Mouse (Mus musculus): ENCODE measurements at regions not wholly inside any gene's neighbourhood (a gene's known extent, or its start where the extent isn't known, plus 50 kb on each side); places are given as distances from the start of the nearest gene placed in this dataset.
A peak's percentile ranks its signal among the peaks of the same experiment; 100 is the strongest.

DNA sequence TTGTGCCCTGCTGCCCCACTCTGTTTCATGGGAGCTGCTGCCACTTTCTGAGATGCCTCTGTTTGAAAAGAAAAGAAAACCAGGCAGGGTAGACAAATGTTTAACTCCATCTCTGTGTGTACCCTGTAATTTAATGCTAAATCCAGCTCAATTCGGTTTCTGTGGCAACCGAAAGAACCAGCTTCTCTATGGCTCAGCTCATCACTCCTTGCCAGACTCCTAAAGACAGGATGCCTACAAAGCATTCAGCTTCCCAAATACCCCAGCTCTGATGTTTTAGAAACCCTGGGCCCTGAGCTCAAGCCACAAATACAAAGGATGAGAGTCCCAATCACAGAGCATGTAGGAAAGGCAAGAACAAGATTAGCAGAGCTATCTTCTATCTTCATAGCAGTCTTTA lies 106.8 kb upstream of the Xcl1 start:
- Histone ChIP-seq H3K9ac (ENCODE audit: low read depth, low read length, severe bottlenecking) (no peak overlapping the region), H3K36me3 (ENCODE audit: control insufficient read depth, insufficient read depth, low read length) (no peaks in the 10 kb centered on the region), H3K27ac (replicated peaks; ENCODE audit: low read depth, low read length) (no peak overlapping the region), H3K4me1 (ENCODE audit: control insufficient read depth, insufficient read depth, low read length) (no peaks in the 10 kb centered on the region), H3K27me3 (ENCODE audit: control insufficient read depth, insufficient read depth, low read length) (no peaks in the 10 kb centered on the region), H3K9me3 (ENCODE audit: control insufficient read depth, low read length) (no peaks in the 10 kb centered on the region), H3K4me3 (replicated peaks; ENCODE audit: low read length) (no peak overlapping the region), H3K4me2 (replicated peaks; ENCODE audit: low read depth, low read length, severe bottlenecking) (no peak overlapping the region)
- DNase-seq (ENCODE audit: low spot score) = no peak
- WGBS = 84% methylated on average over 2 of the region's 2 CpGs
- no peak for TF ChIP-seq POLR2A (IDR thresholded peaks at IDR 0.05; ENCODE audit: borderline replicate concordance, extremely low read depth, insufficient read depth, insufficient read length)
- no peak for ATAC-seq (ENCODE audit: low FRiP score, low read depth)

DNA sequence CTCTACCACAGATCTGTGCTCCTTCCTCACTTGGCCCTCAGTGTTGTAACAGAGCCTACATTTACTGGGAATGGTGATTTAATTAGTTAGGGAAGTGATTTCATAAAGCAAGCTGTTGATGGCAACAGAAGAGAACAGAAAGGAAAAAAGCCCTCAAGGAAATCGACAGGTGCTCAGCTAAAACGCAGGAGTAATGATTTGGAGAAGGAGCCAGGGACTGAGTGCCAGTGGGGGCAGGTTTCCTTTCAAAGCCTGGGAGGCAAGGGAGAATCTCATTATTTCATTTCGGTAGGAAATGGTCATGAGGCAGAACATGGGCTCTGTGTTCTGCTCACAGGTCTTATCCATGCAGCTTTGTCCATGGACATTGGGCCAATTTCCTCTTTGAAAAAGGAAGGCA lies 101.3 kb upstream of the Xcl1 start:
- ATAC-seq (ENCODE audit: low FRiP score, low read depth) = no peak
- Histone ChIP-seq H3K27ac (replicated peaks; ENCODE audit: low read depth, low read length) (no peak overlapping the region), H3K9me3 (ENCODE audit: control insufficient read depth, low read length) (no peaks in the 10 kb centered on the region), H3K4me3 (replicated peaks; ENCODE audit: low read length) (no peak overlapping the region), H3K4me1 (ENCODE audit: control insufficient read depth, insufficient read depth, low read length) (no peaks in the 10 kb centered on the region), H3K36me3 (ENCODE audit: control insufficient read depth, insufficient read depth, low read length) (no peaks in the 10 kb centered on the region), H3K4me2 (replicated peaks; ENCODE audit: low read depth, low read length, severe bottlenecking) (no peak overlapping the region), H3K27me3 (ENCODE audit: control insufficient read depth, insufficient read depth, low read length) (no peaks in the 10 kb centered on the region), H3K9ac (ENCODE audit: low read depth, low read length, severe bottlenecking) (no peak overlapping the region)
- DNase-seq (ENCODE audit: low spot score) = no peak
- WGBS = 57% methylated on average over 3 of the region's 3 CpGs
- TF ChIP-seq POLR2A (IDR thresholded peaks at IDR 0.05; ENCODE audit: borderline replicate concordance, extremely low read depth, insufficient read depth, insufficient read length) = no peak

DNA sequence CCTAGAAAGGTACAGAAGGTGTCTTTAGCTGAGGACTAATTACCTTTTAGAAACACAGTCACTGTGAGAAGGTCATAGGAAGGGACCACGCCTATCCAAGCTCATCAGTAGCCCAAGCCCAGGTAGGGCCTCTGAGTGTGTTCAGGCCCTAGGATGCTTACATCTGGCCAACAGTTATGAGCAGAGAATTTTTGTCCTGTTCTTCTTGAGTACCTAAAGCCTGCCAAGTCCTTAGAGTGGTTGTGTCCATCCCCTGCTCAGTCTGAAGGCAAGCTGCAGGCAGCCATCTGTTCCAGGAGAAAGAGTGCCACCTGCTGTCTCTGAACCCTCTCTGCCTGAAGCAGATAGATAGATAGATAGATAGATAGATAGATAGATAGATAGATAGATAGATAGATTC lies 100.3 kb upstream of the Xcl1 start:
- no peaks in the 10 kb centered on the region for H3K27me3 ChIP-seq (ENCODE audit: control insufficient read depth, insufficient read depth, low read length)
- no peak overlapping the region for H3K27ac ChIP-seq (replicated peaks; ENCODE audit: low read depth, low read length)
- H3K4me1 ChIP-seq (ENCODE audit: control insufficient read depth, insufficient read depth, low read length) = no peaks in the 10 kb centered on the region
- no peak overlapping the region for H3K4me2 ChIP-seq (replicated peaks; ENCODE audit: low read depth, low read length, severe bottlenecking)
- TF ChIP-seq POLR2A (IDR thresholded peaks at IDR 0.05; ENCODE audit: borderline replicate concordance, extremely low read depth, insufficient read depth, insufficient read length) = no peak
- no peak for ATAC-seq (ENCODE audit: low FRiP score, low read depth)
- no peak overlapping the region for H3K9ac ChIP-seq (ENCODE audit: low read depth, low read length, severe bottlenecking)
- no peak overlapping the region for H3K4me3 ChIP-seq (replicated peaks; ENCODE audit: low read length)
- no peaks in the 10 kb centered on the region for H3K36me3 ChIP-seq (ENCODE audit: control insufficient read depth, insufficient read depth, low read length)
- WGBS = 86% methylated on average over 1 of the region's 1 CpGs
- H3K9me3 ChIP-seq (ENCODE audit: control insufficient read depth, low read length) = no peaks in the 10 kb centered on the region
- no peak for DNase-seq (ENCODE audit: low spot score)

DNA sequence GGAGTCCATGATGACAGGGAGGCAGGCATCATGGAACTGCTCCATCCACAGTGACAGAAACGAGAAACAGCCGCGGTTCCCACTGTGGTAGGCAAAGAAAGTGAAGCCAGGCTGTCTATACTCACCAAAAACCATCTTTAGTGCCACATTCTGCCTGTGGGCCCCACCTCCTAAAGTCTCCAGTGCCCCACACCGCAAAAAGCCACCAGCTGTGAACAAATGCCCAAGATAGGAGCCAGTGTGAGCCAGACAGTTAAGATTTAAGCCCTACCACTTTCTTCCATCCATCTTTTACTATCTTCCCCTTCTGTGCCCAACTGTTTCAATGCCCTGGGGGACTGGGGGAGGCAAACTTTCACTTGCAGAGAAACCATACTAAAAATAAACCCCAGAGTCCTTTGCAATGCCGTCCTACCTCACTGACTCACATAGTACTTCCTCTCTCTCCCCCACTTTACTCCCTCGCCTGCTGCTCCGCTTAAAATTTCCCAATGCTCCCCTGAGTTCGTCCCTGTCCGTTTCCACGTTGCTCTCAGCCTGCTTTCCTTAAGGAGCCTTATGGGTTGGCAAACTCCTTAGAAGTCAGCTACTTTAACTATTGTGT lies 85.7 kb upstream of the Xcl1 start:
- ATAC-seq (ENCODE audit: low FRiP score, low read depth) = no peak
- no peaks in the 10 kb centered on the region for H3K9me3 ChIP-seq (ENCODE audit: control insufficient read depth, low read length)
- H3K27me3 ChIP-seq (ENCODE audit: control insufficient read depth, insufficient read depth, low read length) = no peaks in the 10 kb centered on the region
- 47% methylated on average over 10 of the region's 10 CpGs for WGBS
- H3K36me3 ChIP-seq (ENCODE audit: control insufficient read depth, insufficient read depth, low read length) = no peaks in the 10 kb centered on the region
- no peak overlapping the region for H3K27ac ChIP-seq (replicated peaks; ENCODE audit: low read depth, low read length)
- H3K4me2 ChIP-seq (replicated peaks; ENCODE audit: low read depth, low read length, severe bottlenecking) = no peak overlapping the region
- no peak overlapping the region for H3K4me3 ChIP-seq (replicated peaks; ENCODE audit: low read length)
- H3K4me1 ChIP-seq (ENCODE audit: control insufficient read depth, insufficient read depth, low read length) = peaks cover 6% of the 10 kb centered on the region; the same call in 1 of the 2 replicates
- TF ChIP-seq POLR2A (IDR thresholded peaks at IDR 0.05; ENCODE audit: borderline replicate concordance, extremely low read depth, insufficient read depth, insufficient read length) = no peak
- DNase-seq (ENCODE audit: low spot score) = no peak
- H3K9ac ChIP-seq (ENCODE audit: low read depth, low read length, severe bottlenecking) = no peak overlapping the region

DNA sequence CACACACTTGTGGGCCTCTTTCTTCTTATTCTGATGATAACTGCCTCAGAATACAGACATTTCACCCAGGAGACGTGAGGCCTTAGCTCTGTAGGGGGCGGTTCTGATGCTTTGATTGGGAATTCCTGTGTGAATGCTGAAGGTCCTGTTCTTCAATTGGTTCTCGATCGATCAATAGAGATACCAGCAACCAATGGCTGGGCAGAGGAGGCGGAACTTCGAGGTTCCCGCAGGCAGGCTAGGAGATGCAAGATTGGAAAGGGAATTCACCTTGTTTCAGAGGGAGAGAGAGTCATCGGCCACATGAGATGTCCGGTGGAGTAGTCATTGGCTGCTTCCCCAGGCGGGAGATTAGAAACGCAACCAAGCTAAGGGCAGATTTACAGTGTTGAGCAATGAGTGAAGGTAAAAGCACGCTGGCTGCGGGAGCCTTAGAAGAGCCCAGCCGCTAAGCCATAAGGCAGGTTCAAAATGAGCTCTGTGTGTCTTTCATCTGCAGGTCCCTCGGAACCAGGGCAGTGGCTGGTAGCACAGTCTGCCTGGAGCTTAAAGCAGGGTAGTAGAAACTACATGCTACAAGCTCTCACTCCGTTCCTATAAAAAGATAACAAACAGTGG lies 83.5 kb upstream of the Xcl1 start:
- Histone ChIP-seq H3K9ac (ENCODE audit: low read depth, low read length, severe bottlenecking) (0 out of 2 replicates have a peak overlapping the region, but pooled peaks have one; percentile 25), H3K9me3 (ENCODE audit: control insufficient read depth, low read length) (no peaks in the 10 kb centered on the region), H3K4me1 (ENCODE audit: control insufficient read depth, insufficient read depth, low read length) (peaks cover 6% of the 10 kb centered on the region; the same call in 1 of the 2 replicates), H3K4me2 (replicated peaks; ENCODE audit: low read depth, low read length, severe bottlenecking) (peak overlapping the region; percentile 43), H3K4me3 (replicated peaks; ENCODE audit: low read length) (peak overlapping the region; percentile 25), H3K27ac (replicated peaks; ENCODE audit: low read depth, low read length) (no peak overlapping the region), H3K27me3 (ENCODE audit: control insufficient read depth, insufficient read depth, low read length) (no peaks in the 10 kb centered on the region), H3K36me3 (ENCODE audit: control insufficient read depth, insufficient read depth, low read length) (no peaks in the 10 kb centered on the region)
- no peak for TF ChIP-seq POLR2A (IDR thresholded peaks at IDR 0.05; ENCODE audit: borderline replicate concordance, extremely low read depth, insufficient read depth, insufficient read length)
- DNase-seq (ENCODE audit: low spot score) = peak; percentile 30
- ATAC-seq (ENCODE audit: low FRiP score, low read depth) = peak; percentile 82; the same call in 1 of the 2 replicates
- WGBS = 16% methylated on average over 16 of the region's 16 CpGs
